Mouse (Mus musculus) ES-E14 (cell line): ENCODE measurements at regions not wholly inside any gene's neighbourhood (a gene's known extent, or its start where the extent isn't known, plus 50 kb on each side); places are given as distances from the start of the nearest gene placed in this dataset.

ENCODE experiments used
- DNase-seq: peaks from one replicate; pipeline ENCODE4 v3.0.0-alpha.2; 2013; ENCODE audit warnings: low read depth, low spot score
- H3K27ac ChIP-seq: 2 replicates; pipeline ENCODE4 v1.5.1; 2012; ENCODE audit warnings: low read depth, mild to moderate bottlenecking, low read length, moderate library complexity, mixed read lengths; ENCODE audit not compliant: poor library complexity, insufficient read depth, severe bottlenecking
- H3K36me3 ChIP-seq: 2 replicates; pipeline ENCODE4 v1.6.1; 2012; ENCODE audit warnings: mild to moderate bottlenecking, low read length, moderate library complexity, mixed read lengths; ENCODE audit not compliant: control insufficient read depth, poor library complexity, insufficient read depth, severe bottlenecking
- H3K4me1 ChIP-seq, 2 experiments: fragments of 150-350 bp in 1 of 2; sonication (generic) in 1 of 2; 2 replicates each; pipeline ENCODE4 v1.6.1; 2012; ENCODE audit warnings: low read length in 2 of 2, mild to moderate bottlenecking in 1 of 2, mixed read lengths in 1 of 2; ENCODE audit not compliant: control insufficient read depth in 2 of 2, insufficient read depth in 2 of 2, poor library complexity in 1 of 2
- H3K4me3 ChIP-seq, 2 experiments: fragments of 150-350 bp in 1 of 2; sonication (generic) in 1 of 2; 2 replicates each; pipeline ENCODE4 v1.5.1; 2012; ENCODE audit warnings: low read length in 2 of 2, low read depth in 1 of 2, mild to moderate bottlenecking in 1 of 2, mixed read lengths in 1 of 2; ENCODE audit not compliant: insufficient read depth in 1 of 2, poor library complexity in 1 of 2, severe bottlenecking in 1 of 2
- H3K9ac ChIP-seq: 2 replicates; pipeline ENCODE4 v1.6.1; 2012; ENCODE audit warnings: low read depth, mild to moderate bottlenecking, low read length, mixed read lengths; ENCODE audit not compliant: poor library complexity, insufficient read depth, severe bottlenecking
- H3K9me3 ChIP-seq: fragments of 150-350 bp; sonication (generic); 2 replicates; pipeline ENCODE4 v1.6.1; 2012; ENCODE audit warnings: low read depth, mild to moderate bottlenecking, low read length; ENCODE audit not compliant: control insufficient read depth, insufficient read depth
- CHD2 ChIP-seq: IDR thresholded peaks from 2 replicates; pipeline ENCODE4 v1.6.1; 2014; ENCODE audit warnings: mild to moderate bottlenecking, low read depth, low read length, inconsistent platforms
- HCFC1 ChIP-seq: IDR thresholded peaks from 2 replicates; pipeline ENCODE4 v1.6.1; 2012; ENCODE audit warnings: low read length, inconsistent platforms, borderline replicate concordance; ENCODE audit not compliant: insufficient read depth
- MAFK ChIP-seq: IDR thresholded peaks from 2 replicates; pipeline ENCODE4 v1.6.1; 2014; ENCODE audit warnings: mild to moderate bottlenecking, low read depth, low read length, inconsistent platforms; ENCODE audit not compliant: insufficient read depth
- ZC3H11A ChIP-seq: IDR thresholded peaks from 2 replicates; pipeline ENCODE4 v1.6.1; 2012; ENCODE audit warnings: low read depth, mild to moderate bottlenecking, inconsistent platforms, low read length, borderline replicate concordance
- ZNF384 ChIP-seq: IDR thresholded peaks from 2 replicates; pipeline ENCODE4 v1.6.1; 2012; ENCODE audit warnings: low read depth, low read length, inconsistent platforms
- in situ Hi-C, 2 experiments: fragments of 600-800 bp; cut with MboI; formaldehyde crosslinking; loops; one replicate each; pipeline ENCODE4 v1.15.1; 2025; ENCODE audit warnings: low sequenced_read_pairs in 2 of 2, inconsistent platforms in 1 of 2; ENCODE audit not compliant: unreplicated experiment in 2 of 2

DNA sequence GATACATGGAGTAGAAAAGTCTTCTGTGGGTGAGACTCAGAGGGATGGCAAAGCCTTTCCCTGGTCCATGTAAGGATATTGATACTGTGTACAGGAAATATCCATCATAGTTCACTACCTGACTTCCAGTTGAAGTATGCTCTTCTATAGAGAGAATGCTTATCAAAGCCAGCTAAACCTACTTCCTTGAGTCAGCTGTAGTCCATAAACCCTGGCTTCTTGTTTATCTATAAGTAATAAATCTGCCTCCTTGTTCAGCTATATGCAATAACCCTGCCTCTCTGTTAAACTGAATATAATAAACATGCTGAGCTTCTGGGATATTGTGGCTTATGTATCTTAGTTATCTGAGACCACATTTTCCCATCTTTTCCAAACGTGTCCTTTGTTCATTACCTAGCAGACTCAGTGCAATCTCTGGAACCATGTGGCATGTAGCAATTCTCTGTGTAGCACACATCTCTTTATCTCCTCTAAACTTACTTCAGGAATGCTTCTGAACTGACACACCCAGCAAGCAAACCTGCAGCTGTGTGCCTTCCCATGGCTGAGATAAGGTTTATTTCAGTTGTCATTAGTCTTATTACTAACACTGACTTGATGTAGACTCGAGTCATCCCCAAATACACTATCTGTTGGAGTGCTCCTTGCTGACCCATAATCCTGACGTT, 694.9 kb upstream of the Map3k7 start:
- Histone ChIP-seq H3K36me3 (no peaks in the 10 kb centered on the region), H3K9me3 (no peaks in the 10 kb centered on the region), H3K27ac (no peak overlapping the region), H3K4me1 (no peaks in the 10 kb centered on the region), H3K4me3 (no peak overlapping the region), H3K9ac (no peak overlapping the region)
- DNase-seq = no peak
- in situ Hi-C loops = no loop called here
- no peak for TF ChIP-seq ZNF384
- no peak for TF ChIP-seq HCFC1
- no peak for TF ChIP-seq ZC3H11A
- no peak for TF ChIP-seq CHD2
- no peak for TF ChIP-seq MAFK

DNA sequence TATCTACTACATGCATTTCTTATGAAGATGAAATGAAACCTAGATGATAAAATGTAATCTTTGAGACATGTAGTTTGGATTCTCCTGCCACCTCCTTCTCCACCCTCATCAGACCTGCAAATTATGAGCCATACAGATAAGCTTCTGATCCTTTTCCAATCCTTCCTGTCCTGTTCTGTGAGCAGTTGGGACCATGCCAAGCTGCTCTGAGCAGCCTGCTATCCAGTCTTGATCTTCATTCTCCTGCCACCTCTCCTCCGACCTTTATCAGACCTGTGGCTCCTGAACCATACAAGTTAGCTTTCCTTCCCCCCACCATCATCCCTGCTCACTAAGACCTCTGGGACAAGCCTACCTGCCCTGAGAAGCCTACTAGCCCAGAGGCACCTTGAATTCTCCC, 689.8 kb upstream of the Map3k7 start:
- Histone ChIP-seq H3K36me3 (no peaks in the 10 kb centered on the region), H3K9ac (no peak overlapping the region), H3K27ac (no peak overlapping the region), H3K4me1 (no peaks in the 10 kb centered on the region), H3K4me3 (no peak overlapping the region), H3K9me3 (no peaks in the 10 kb centered on the region)
- TF ChIP-seq CHD2 = no peak
- no peak for TF ChIP-seq ZC3H11A
- TF ChIP-seq ZNF384 = no peak
- TF ChIP-seq MAFK = no peak
- TF ChIP-seq HCFC1 = no peak
- no peak for DNase-seq
- in situ Hi-C loops = no loop called here

DNA sequence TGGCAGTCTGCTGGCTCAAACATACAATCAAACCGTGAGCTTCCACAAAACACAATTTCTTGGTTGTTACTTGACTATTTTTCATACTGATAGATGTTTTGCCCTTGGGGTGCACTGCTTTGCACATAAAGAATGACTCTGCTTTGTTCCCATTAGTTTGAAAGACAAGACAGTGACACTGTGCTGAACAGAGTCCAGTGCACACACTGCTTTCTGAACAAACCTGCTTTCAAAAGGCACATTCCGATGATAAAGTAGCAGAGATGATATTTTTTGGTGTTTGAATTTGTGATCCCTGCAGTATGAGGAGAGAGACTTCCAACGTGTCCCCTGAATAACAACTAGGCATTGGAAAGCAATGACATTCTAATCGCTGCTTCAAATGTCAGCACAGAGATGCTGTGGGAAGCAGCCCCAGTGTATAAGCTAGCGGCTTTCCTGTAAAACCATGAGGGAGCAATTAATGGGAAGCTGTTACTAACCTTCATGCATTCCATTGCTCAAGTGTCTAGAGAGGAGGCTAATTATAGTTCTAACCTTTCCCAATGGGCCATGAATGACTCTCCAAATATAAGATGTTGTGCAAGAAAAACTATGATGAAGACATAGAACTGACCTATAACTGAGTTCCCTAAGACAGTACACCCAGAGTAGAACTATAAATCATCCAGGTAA, 673.5 kb upstream of the Map3k7 start:
- Histone ChIP-seq H3K4me3 (no peak overlapping the region), H3K4me1 (no peaks in the 10 kb centered on the region), H3K9ac (no peak overlapping the region), H3K27ac (no peak overlapping the region), H3K9me3 (no peaks in the 10 kb centered on the region), H3K36me3 (no peaks in the 10 kb centered on the region)
- TF ChIP-seq ZC3H11A (no peak), MAFK (no peak), ZNF384 (no peak), HCFC1 (no peak), CHD2 (no peak)
- in situ Hi-C loops = no loop called here
- no peak for DNase-seq

DNA sequence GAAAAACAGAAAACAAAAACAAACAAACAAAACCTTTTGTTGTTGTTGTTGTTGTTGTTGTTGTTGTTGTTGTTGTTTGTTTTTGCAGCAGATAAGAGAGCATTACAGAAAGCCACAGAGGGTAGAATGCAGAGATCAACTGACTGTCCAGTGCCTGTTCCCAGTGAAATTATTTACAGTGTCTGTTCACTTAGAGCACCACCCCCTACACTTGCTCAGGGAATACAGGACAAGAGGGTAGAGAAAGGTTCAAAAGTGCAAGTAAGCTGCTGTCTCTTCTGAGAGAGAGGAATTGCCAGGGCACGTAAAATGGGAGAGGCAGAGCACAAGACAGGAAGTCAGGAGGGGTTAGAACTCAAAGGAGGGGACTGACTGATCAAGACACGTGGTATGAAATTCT, 670.1 kb upstream of the Map3k7 start:
- no peak overlapping the region for H3K27ac ChIP-seq
- H3K36me3 ChIP-seq = no peaks in the 10 kb centered on the region
- no peak for DNase-seq
- TF ChIP-seq MAFK (no peak), ZNF384 (no peak), CHD2 (no peak), ZC3H11A (no peak), HCFC1 (no peak)
- H3K9ac ChIP-seq = no peak overlapping the region
- H3K4me1 ChIP-seq = no peaks in the 10 kb centered on the region
- in situ Hi-C loops = no loop called here
- no peaks in the 10 kb centered on the region for H3K9me3 ChIP-seq
- no peak overlapping the region for H3K4me3 ChIP-seq
